Comparison of ENCODE assay signal across 19 mouse cellular contexts in the genomic region with DNA sequence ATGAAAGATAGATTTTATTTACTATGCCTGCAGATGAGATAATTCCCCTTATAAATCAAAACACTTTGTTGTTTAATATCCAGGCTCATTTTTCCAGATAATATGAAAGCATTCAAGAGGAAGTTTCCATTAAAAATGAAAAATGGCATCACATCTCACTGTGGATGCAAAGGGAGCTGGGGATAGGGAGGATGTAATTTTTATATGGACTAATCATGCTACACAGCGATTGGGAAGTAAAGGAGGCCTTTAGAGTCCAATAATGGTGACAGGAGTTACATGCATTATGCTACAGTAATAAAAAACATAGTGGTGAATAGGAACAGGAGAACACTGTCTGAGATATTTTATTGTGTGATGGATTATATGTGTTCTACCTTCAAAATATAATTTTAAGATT.
"Had no signal": no experiment of that assay in that cellular context is flagged by ENCODE, and none has a peak within 500 bp of the region (broad histone marks: within the 10 kb centered on the region; RNA-seq: fewer than 3 reads in every experiment).

No protein-coding gene starts in this region.

- ATAC-seq: liver, embryonic 12.5 days; midbrain, embryonic 13.5 days; midbrain, embryonic 16.5 days had no signal

- H3K9ac ChIP-seq: liver, embryonic 12.5 days; liver, embryonic 14.5 days; lung, embryonic 14.5 days; midbrain, embryonic 13.5 days; neural tube, embryonic 12.5 days had no signal

- H3K4me1 ChIP-seq: liver, embryonic 12.5 days; midbrain, embryonic 10.5 days; midbrain, embryonic 13.5 days had no signal

- H3K27ac ChIP-seq: liver, embryonic 12.5 days; liver, embryonic 14.5 days; midbrain, embryonic 10.5 days; midbrain, embryonic 13.5 days; neural tube, embryonic 12.5 days had no signal

- H3K36me3 ChIP-seq: liver, embryonic 12.5 days; midbrain, embryonic 10.5 days; midbrain, embryonic 13.5 days; neural tube, embryonic 12.5 days had no signal

- DNase-seq: lung, adult 18-20 months; lung, embryonic 14.5 days; lung, postnatal 10 days; lung, postnatal 4 days; retina, postnatal 1 day; right cerebral cortex, adult 18-20 months; right cerebral cortex, postnatal 25 days; right cerebral cortex, postnatal 4 days; spleen, adult 18-20 months; thymus, adult 18-20 months; thymus, postnatal 14 days; thymus, postnatal 36 days had no signal

- H3K27me3 ChIP-seq: liver, embryonic 12.5 days; midbrain, embryonic 13.5 days; neural tube, embryonic 12.5 days had no signal

- H3K4me2 ChIP-seq: liver, embryonic 12.5 days; lung, embryonic 14.5 days; midbrain, embryonic 13.5 days; neural tube, embryonic 12.5 days had no signal

- H3K4me3 ChIP-seq: liver, embryonic 12.5 days; midbrain, embryonic 10.5 days; midbrain, embryonic 13.5 days; myocyte; neural tube, embryonic 12.5 days had no signal

- H3K9me3 ChIP-seq: liver, embryonic 12.5 days; midbrain, embryonic 10.5 days; midbrain, embryonic 13.5 days; neural tube, embryonic 12.5 days had no signal
